Mouse (Mus musculus): Measurements from ENCODE around the gene H3f3b. TPM values are rescaled to one million over a fixed set of nuclear protein-coding genes. Genes with fewer than 3 reads are reported as not detected.

H3f3b gene
- polyA plus RNA-seq, 1 experiment from 2014 or later: 2,219 TPM

- WGBS: 80% methylated on average over 9 of the region's 9 CpGs
- Histone ChIP-seq H3K9me3 (no peaks in the 10 kb centered on the region), H3K4me3 (no peak overlapping the region), H3K36me3 (peaks cover 78% of the 10 kb centered on the region), H3K27me3 (no peaks in the 10 kb centered on the region), H3K4me2 (replicated peaks) (no peak overlapping the region), H3K9ac (no peak overlapping the region), H3K27ac (no peak overlapping the region), H3K4me1 (no peaks in the 10 kb centered on the region)
- ATAC-seq (ENCODE audit: low FRiP score, low read depth): no peak
Measured at GRCm38 (mm10) chr11:116060596-116060995, 32.8 kb upstream of the H3f3b start.

- H3K4me3 ChIP-seq: no peak overlapping the region
- no peaks in the 10 kb centered on the region for H3K4me1 ChIP-seq
- 89% methylated on average over 11 of the region's 11 CpGs for WGBS
- no peaks in the 10 kb centered on the region for H3K9me3 ChIP-seq
- no peaks in the 10 kb centered on the region for H3K27me3 ChIP-seq
- no peak for ATAC-seq (ENCODE audit: low FRiP score, low read depth)
- H3K27ac ChIP-seq: no peak overlapping the region
- peaks cover 87% of the 10 kb centered on the region for H3K36me3 ChIP-seq
- H3K4me2 ChIP-seq (replicated peaks): no peak overlapping the region
- no peak overlapping the region for H3K9ac ChIP-seq
Measured at GRCm38 (mm10) chr11:116059691-116060025, 31.9 kb upstream of the H3f3b start.

DNA sequence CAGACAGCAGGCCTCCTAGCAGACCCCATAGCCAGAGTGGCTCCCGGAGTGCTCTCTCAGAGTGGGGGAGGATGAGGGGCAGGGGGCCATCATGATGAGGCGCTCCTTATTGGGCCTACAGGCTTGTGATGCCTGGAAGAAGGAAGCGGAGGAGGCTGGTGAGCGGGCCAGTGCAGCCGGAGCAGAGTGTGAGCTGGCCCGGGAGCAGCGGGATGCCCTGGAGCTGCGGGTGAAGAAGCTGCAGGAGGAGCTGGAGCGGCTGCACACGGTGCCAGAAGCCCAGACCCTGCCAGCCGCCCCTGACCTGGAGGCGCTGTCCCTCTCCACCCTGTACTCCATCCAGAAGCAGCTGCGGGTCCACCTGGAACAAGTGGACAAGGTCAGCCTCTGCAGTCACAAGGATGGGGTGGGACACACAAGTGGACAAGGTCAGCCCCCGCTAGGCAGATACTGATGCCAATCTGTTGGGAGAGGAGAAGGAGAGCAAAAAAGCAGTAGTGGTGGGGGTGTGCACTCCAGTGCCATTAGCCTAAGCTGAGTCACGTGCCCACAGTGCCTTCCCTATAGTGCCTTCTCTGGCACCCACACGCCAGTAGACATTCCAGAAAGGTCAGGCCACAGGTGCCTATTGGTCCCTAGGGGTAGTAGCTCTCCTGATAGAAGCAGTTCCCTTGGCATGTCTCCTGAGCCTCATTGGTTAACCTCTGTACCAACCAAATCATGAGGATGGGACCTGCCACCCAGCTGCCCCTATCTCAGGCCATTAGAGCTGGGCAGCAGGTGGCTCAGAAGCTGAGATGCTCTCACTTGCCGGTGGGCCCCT lies 31.3 kb upstream of the H3f3b start:
- Histone ChIP-seq H3K27ac (no peak overlapping the region), H3K4me1 (no peaks in the 10 kb centered on the region)
- no peak; the same call in 1 of the 2 replicates for ATAC-seq (ENCODE audit: low FRiP score, low read depth)

DNA sequence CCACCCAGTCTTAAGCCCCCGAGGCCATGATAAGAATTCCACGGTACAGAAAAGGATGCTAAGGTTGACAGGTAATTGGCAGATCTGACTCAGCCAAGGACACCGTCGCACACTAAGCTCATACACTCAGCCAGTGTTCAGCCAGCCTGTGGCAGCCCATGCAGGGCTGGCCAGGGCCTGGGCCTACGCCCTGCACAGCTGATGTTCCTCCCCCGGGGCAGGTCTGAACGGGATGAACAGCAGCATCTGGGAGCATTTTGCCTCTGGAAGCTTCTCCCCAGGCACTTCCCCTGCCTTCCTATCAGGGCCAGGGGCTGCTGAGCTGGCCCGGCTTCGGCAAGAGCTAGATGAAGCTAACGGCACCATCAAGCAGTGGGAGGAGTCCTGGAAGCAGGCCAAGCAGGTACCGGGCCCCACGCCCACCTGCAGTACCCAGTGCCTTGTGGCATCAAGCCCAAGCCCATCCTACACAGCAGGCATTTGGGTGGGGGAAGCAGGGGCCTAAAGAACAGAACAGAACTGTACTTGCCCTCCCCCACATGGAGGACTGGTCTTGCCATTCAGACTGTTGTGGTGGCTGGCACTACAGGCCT lies 30.4 kb upstream of the H3f3b start:
- Histone ChIP-seq H3K4me3 (no peak overlapping the region), H3K27ac (no peak overlapping the region), H3K4me2 (replicated peaks) (no peak overlapping the region), H3K36me3 (peaks cover 99% of the 10 kb centered on the region), H3K9me3 (no peaks in the 10 kb centered on the region), H3K4me1 (no peaks in the 10 kb centered on the region), H3K9ac (no peak overlapping the region), H3K27me3 (no peaks in the 10 kb centered on the region)
- WGBS: 71% methylated on average over 12 of the region's 12 CpGs
- ATAC-seq (ENCODE audit: low FRiP score, low read depth): no peak

More for the DNA sequence above, 31.3 kb upstream of the H3f3b start:
- H3K9ac ChIP-seq: no peak overlapping the region
- no peaks in the 10 kb centered on the region for H3K9me3 ChIP-seq
- WGBS: 94% methylated on average over 17 of the region's 17 CpGs
- H3K36me3 ChIP-seq: peaks cover 93% of the 10 kb centered on the region
- no peak overlapping the region for H3K4me3 ChIP-seq
- H3K27me3 ChIP-seq: no peaks in the 10 kb centered on the region
- H3K4me2 ChIP-seq (replicated peaks): no peak overlapping the region

DNA sequence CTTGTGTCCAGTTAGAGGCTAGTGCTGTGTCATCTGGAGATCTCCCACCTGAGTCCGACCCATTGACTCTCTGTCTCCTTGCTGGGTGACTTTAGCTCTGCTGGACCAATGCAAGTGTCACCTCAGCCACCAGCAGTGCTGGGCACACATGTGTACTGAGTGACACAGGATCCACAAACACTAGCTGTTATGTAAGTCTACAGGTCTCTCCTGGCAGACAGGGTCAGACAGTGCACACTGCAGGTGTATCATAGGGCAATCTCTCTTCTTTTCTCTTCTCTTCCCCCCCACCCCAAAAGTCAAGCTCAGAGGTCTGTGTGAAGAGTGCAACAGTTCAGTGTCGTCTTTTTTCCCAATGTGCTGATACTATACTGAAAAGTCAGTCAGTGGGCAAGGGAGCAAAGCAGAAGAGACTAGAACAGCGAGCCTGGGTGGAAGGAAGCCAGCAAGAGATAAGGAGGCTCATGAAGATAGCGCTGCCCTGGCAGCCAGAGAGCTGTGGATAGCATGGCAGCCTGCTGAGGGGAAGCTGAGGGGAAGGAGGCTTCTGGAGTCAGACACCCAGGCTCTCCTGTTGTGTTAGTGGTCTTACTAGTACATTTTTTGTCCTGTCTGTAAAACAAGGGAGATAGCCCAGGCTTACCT lies 29.6 kb upstream of the H3f3b start:
- Histone ChIP-seq H3K27ac (no peak overlapping the region), H3K36me3 (peaks cover 100% of the 10 kb centered on the region), H3K27me3 (no peaks in the 10 kb centered on the region), H3K9ac (no peak overlapping the region), H3K4me1 (no peaks in the 10 kb centered on the region), H3K9me3 (no peaks in the 10 kb centered on the region), H3K4me3 (no peak overlapping the region), H3K4me2 (replicated peaks) (no peak overlapping the region)
- no peak for ATAC-seq (ENCODE audit: low FRiP score, low read depth)
- 91% methylated on average over 4 of the region's 4 CpGs for WGBS

- WGBS: 92% methylated on average over 11 of the region's 11 CpGs
- no peak overlapping the region for H3K9ac ChIP-seq
- H3K27me3 ChIP-seq: no peaks in the 10 kb centered on the region
- H3K4me2 ChIP-seq (replicated peaks): no peak overlapping the region
- H3K27ac ChIP-seq: no peak overlapping the region
- ATAC-seq (ENCODE audit: low FRiP score, low read depth): no peak
- H3K9me3 ChIP-seq: no peaks in the 10 kb centered on the region
- peaks cover 100% of the 10 kb centered on the region for H3K36me3 ChIP-seq
- no peak overlapping the region for H3K4me3 ChIP-seq
- H3K4me1 ChIP-seq: no peaks in the 10 kb centered on the region
Measured at GRCm38 (mm10) chr11:116055873-116056272, 28.1 kb upstream of the H3f3b start.

- Histone ChIP-seq H3K4me2 (replicated peaks) (no peak overlapping the region), H3K9me3 (peaks cover 7% of the 10 kb centered on the region; the same call in 1 of the 2 replicates), H3K27ac (no peak overlapping the region), H3K4me3 (no peak overlapping the region), H3K27me3 (no peaks in the 10 kb centered on the region), H3K36me3 (peaks cover 100% of the 10 kb centered on the region), H3K4me1 (no peaks in the 10 kb centered on the region), H3K9ac (no peak overlapping the region)
- 94% methylated on average over 9 of the region's 9 CpGs for WGBS
- no peak for ATAC-seq (ENCODE audit: low FRiP score, low read depth)
Measured at GRCm38 (mm10) chr11:116053510-116054229, 25.9 kb upstream of the H3f3b start.

DNA sequence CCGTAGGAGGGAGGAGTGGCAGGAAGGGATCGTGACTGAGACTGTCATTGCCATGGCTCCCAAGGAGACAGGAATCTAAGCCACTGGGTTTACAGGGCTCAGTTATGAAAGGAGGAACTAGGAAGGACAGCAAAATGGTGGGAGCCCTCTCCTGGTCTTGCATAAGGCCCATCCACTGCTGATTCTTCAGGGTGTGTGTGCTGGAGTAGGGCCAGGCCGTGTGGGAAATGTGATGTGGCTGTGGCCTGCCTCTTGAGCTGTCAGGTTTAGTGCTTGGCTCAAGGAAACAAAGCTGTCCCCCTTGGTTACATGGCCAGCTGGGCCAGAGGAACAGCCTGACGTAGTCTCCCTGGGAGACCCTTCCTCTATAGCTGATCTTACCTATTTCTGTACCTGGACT lies 22.4 kb upstream of the H3f3b start:
- WGBS: 85% methylated on average over 4 of the region's 4 CpGs
- no peaks in the 10 kb centered on the region for H3K4me1 ChIP-seq
- no peak overlapping the region for H3K4me2 ChIP-seq (replicated peaks)
- no peaks in the 10 kb centered on the region for H3K27me3 ChIP-seq
- peaks cover 7% of the 10 kb centered on the region; the same call in 1 of the 2 replicates for H3K9me3 ChIP-seq
- peaks cover 100% of the 10 kb centered on the region for H3K36me3 ChIP-seq
- H3K4me3 ChIP-seq: no peak overlapping the region
- no peak overlapping the region for H3K27ac ChIP-seq
- no peak overlapping the region for H3K9ac ChIP-seq
- ATAC-seq (ENCODE audit: low FRiP score, low read depth): no peak

- H3K27me3 ChIP-seq: no peaks in the 10 kb centered on the region
- no peak overlapping the region for H3K4me3 ChIP-seq
- H3K36me3 ChIP-seq: peaks cover 99% of the 10 kb centered on the region
- H3K9ac ChIP-seq: no peak overlapping the region
- no peaks in the 10 kb centered on the region for H3K4me1 ChIP-seq
- no peak overlapping the region for H3K27ac ChIP-seq
- 78% methylated on average over 2 of the region's 2 CpGs for WGBS
- ATAC-seq (ENCODE audit: low FRiP score, low read depth): no peak
- H3K9me3 ChIP-seq: peaks cover 7% of the 10 kb centered on the region; the same call in 1 of the 2 replicates
- H3K4me2 ChIP-seq (replicated peaks): no peak overlapping the region
Measured at GRCm38 (mm10) chr11:116049610-116050009, 21.8 kb upstream of the H3f3b start.

- H3K4me2 ChIP-seq (replicated peaks): no peak overlapping the region
- no peak overlapping the region for H3K4me3 ChIP-seq
- H3K36me3 ChIP-seq: peaks cover 94% of the 10 kb centered on the region
- H3K27ac ChIP-seq: no peak overlapping the region
- H3K9me3 ChIP-seq: peaks cover 7% of the 10 kb centered on the region; the same call in 1 of the 2 replicates
- no peak for ATAC-seq (ENCODE audit: low FRiP score, low read depth)
- no peaks in the 10 kb centered on the region for H3K4me1 ChIP-seq
- no peaks in the 10 kb centered on the region for H3K27me3 ChIP-seq
- WGBS: 96% methylated on average over 6 of the region's 6 CpGs
- no peak overlapping the region for H3K9ac ChIP-seq
Measured at GRCm38 (mm10) chr11:116045173-116045572, 17.4 kb upstream of the H3f3b start.

DNA sequence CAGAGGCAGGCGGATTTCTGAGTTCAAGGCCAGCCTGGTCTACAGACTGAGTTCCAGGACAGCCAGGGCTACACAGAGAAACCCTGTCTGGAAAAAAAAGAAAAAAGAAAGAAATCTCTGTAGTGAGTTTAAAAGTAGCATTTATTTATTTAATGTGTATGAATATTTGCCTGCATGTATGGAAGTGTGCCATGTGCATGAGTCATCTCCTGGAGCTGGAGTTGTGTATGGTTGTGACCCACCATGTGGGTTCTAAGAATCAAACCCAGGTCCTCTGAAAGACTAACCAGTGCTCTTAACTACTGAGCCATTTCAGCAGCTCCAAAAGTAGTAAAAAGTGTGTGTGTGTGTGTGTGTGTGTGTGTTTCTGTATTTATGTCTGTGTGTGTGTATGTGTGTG lies 15.5 kb upstream of the H3f3b start:
- Histone ChIP-seq H3K27ac (no peak overlapping the region), H3K4me3 (no peak overlapping the region), H3K27me3 (no peaks in the 10 kb centered on the region), H3K9ac (no peak overlapping the region), H3K4me1 (no peaks in the 10 kb centered on the region), H3K9me3 (no peaks in the 10 kb centered on the region), H3K36me3 (peaks cover 92% of the 10 kb centered on the region), H3K4me2 (replicated peaks) (no peak overlapping the region)
- no peak for ATAC-seq (ENCODE audit: low FRiP score, low read depth)
- 97% methylated on average over 1 of the region's 1 CpGs for WGBS

All from limb, embryonic 13.5 days (tissue).